Mouse (Mus musculus) intestine, embryonic 14.5 days (tissue): Measurements from ENCODE around the gene Fezf1. TPM values are rescaled to one million over a fixed set of nuclear protein-coding genes. Genes with fewer than 3 reads are reported as not detected.

ENCODE experiments used
- ATAC-seq: fragments of 200-750 bp; cut with Nextera tagmentation; replicated peaks from 2 replicates; pipeline ENCODE4 v1.8.0; 2017; ENCODE audit warnings: low read depth, moderate number of reproducible peaks, moderate TSS enrichment, moderate library complexity; ENCODE audit not compliant: low FRiP score, low TSS enrichment
- DNase-seq: peaks from one replicate; pipeline ENCODE4 v3.0.0-alpha.2; 2018; ENCODE audit warnings: low spot score
- H3K27ac ChIP-seq: fragments of 300-500 bp; sonication (generic); 2 replicates; pipeline ENCODE4 v1.5.1; 2014; ENCODE audit warnings: low read depth, mild to moderate bottlenecking, control low read depth
- H3K27me3 ChIP-seq: fragments of 300-500 bp; sonication (generic); replicated peaks from 2 replicates; pipeline ENCODE4 v1.6.1; 2014; ENCODE audit warnings: low read length, control low read depth; ENCODE audit not compliant: control insufficient read depth, insufficient read depth
- H3K36me3 ChIP-seq: fragments of 300-500 bp; sonication (generic); 2 replicates; pipeline ENCODE4 v1.6.1; 2014; ENCODE audit warnings: low read length, control low read depth; ENCODE audit not compliant: control insufficient read depth, insufficient read depth
- H3K4me1 ChIP-seq: fragments of 300-500 bp; sonication (generic); replicated peaks from 2 replicates; pipeline ENCODE4 v1.6.1; 2014; ENCODE audit warnings: low read length, control low read depth, mixed read lengths; ENCODE audit not compliant: control insufficient read depth, insufficient read depth
- H3K4me2 ChIP-seq: fragments of 300-500 bp; sonication (generic); 2 replicates; pipeline ENCODE4 v1.6.1; 2014; ENCODE audit warnings: low read length
- H3K4me3 ChIP-seq: fragments of 300-500 bp; sonication (generic); 2 replicates; pipeline ENCODE4 v1.5.1; 2014; ENCODE audit warnings: low read depth, low read length, control low read depth, mixed read lengths
- H3K9ac ChIP-seq: fragments of 300-500 bp; sonication (generic); 2 replicates; pipeline ENCODE4 v1.6.1; 2014; ENCODE audit warnings: mild to moderate bottlenecking, low read length
- H3K9me3 ChIP-seq: fragments of 300-500 bp; sonication (generic); 2 replicates; pipeline ENCODE4 v1.6.1; 2016; ENCODE audit warnings: low read length, control low read depth; ENCODE audit not compliant: control insufficient read depth
- WGBS: fragments of 180-500 bp; shearing (Covaris S2); extraction: QIAGEN DNeasy Blood & Tissue Kit; methylation state at CpG from one replicate; pipeline ENCODE4 v1.1.7; 2014; 5-methylcytosine and 5-hydroxymethylcytosine counted together
- polyA plus RNA-seq: library from polyadenylated mRNA; unstranded; fragments of >200 nt; fragmentation: Nextera tagmentation; extraction: Ambion mirVana; gene quantifications from 2 replicates; pipeline ENCODE4 v1.2.1, GENCODE M21; 2014

The Fezf1 gene
- polyA plus RNA-seq, 1 experiment from 2014 or later, result not detected

DNA sequence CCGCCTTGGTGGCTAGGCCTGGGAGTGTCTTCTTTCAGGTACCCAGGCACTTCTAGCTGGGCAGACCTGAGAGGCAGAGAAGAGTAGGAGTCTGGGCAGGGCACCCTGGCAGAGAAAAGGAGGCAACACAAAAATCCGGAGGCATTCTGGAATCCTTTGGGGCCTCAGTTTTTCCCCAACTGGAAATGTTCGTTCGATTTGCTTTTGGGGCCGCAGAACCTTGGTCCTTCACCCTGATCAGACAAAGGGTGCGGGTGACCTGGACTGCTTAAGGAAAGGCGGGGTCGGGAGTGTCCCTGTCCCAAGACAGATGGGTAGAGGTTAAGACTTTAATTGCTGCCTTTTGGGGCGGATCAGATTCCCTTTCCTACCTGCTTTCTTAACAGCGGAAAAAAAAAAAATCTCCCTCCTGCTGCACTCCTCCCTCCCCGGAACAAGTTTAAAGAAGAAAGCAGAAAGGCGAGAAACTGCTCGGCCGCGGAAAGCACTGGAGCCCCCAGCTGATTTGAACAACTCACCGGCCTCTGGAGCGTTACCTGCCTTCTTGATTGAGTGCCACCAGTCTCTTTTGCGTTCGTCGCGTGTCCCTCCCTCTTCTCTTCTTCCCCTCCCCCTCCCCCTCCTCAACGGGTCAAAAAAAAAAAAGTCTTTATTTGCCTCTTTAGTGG, 2.3 kb upstream of the Fezf1 start:
- WGBS, result under 1% methylated on average over 22 of the region's 22 CpGs
- Histone ChIP-seq H3K4me1 (no peaks in the 10 kb centered on the region), H3K27ac (no peak overlapping the region), H3K27me3 (peaks cover 98% of the 10 kb centered on the region), H3K4me2 (no peak overlapping the region), H3K4me3 (no peak overlapping the region), H3K9ac (no peak overlapping the region), H3K9me3 (no peaks in the 10 kb centered on the region), H3K36me3 (no peaks in the 10 kb centered on the region)
- DNase-seq (peak; percentile 61), ATAC-seq (no peak)

DNA sequence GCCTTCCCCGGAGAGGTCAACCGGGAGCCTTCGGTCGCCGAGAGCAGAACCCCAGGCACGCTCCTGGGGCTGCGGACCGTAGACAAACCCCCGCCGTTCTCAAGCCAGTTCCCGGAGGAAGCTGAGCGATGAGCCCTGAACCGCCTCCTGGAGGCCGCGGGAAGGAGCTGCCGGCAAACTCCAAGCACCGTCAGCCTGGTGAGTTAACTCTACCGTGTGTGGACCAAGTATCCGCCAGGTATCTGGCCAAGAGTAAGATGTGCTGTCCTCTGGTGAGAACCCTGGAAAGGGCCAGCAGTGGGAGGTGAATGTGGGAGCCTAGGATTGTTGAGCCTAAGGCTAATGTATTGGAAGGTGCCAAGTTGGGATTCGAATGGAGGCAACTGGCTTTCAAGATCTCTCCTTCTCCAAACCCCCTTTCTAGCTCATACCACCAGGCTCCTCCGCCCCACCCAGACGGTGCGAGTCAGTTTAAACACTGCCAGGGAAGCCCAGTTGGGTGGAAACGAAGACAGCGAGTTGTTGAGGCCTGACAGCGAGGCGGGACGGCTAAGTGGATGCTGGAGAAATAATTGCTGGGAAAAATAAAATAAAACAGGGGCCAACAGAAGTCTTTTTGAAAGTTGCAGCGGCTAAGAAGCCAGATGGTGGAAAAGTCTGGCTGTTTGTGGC, 1.6 kb upstream of the Fezf1 start:
- no peak overlapping the region for H3K27ac ChIP-seq
- H3K9ac ChIP-seq, result no peak overlapping the region
- under 1% methylated on average over 29 of the region's 29 CpGs for WGBS

DNA sequence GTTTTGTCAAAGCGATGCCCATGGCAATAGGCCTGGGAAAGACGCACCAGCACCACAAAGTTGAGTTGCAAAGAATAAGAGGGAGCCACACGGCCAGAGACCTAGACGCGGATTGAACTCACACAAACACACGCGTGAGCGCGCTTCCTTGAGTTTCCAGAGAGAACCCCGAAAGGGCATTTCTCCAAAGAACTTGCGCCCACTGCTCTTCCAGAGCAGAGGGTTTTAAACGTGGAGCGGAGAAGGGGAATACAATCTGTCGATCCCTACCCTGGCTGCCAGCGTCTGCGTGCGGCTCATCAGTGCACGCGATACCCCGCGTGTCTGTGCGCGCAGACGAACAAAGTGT, 865 bp upstream of the Fezf1 start:
- peak overlapping the region; percentile 51 for H3K4me2 ChIP-seq
- H3K9me3 ChIP-seq, result no peaks in the 10 kb centered on the region
- H3K27ac ChIP-seq, result no peak overlapping the region
- peak; percentile 70 for DNase-seq
- H3K9ac ChIP-seq, result no peak overlapping the region
- H3K27me3 ChIP-seq, result peaks cover 98% of the 10 kb centered on the region
- peak overlapping the region; percentile 24; the same call in 1 of the 2 replicates for H3K4me3 ChIP-seq
- under 1% methylated on average over 24 of the region's 24 CpGs for WGBS
- no peak for ATAC-seq
- no peaks in the 10 kb centered on the region for H3K4me1 ChIP-seq
- H3K36me3 ChIP-seq, result no peaks in the 10 kb centered on the region

More for the DNA sequence above, 1.6 kb upstream of the Fezf1 start:
- Histone ChIP-seq H3K9me3 (no peaks in the 10 kb centered on the region), H3K36me3 (no peaks in the 10 kb centered on the region), H3K4me1 (no peaks in the 10 kb centered on the region), H3K4me2 (peak overlapping the region; percentile 51), H3K4me3 (peak overlapping the region; percentile 24; the same call in 1 of the 2 replicates), H3K27me3 (peaks cover 98% of the 10 kb centered on the region)
- 0 out of 2 replicates have a peak, but pooled peaks have one; percentile 33 for ATAC-seq
- peak; percentile 82 for DNase-seq

DNA sequence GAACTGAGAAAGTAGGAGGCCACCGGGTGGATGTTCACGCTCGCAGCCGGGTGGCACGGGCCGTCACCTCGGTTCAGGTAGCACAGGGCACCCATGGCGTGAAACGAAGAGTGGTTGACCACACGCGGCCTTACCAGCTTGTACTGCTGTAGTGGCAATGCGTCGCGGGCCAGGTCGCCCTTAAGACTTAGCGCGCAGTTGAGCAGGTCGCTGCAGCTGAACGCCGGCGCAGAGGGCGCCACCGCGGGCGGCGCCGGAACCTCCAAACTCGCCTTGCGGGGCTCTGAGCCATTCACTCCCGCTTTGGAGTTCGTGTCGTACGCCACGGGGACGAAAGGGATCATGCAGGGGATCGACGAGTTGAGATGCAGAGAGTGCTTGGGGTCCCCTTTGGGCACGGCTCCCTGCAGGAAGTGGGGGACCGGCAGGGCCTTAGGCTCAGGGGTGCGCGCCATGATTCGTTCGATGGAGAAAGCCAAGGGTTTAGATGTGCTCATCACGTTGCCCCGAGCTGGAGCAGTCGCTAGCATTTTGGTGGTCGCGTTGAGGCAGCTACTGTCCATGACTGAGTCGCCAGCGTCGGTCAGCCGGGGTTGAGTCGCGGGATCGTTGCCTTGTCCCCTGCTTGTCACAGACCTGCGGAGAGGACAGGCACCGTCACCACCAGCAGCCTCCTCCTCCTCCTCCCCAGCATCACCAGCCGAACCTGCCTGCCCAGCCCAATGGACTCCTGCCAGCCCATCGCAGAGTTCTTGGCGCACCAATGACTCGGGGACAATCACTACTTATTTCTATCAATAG, 450 bp downstream of the Fezf1 start:
- WGBS, result under 1% methylated on average over 59 of the region's 61 CpGs
- Histone ChIP-seq H3K4me1 (no peaks in the 10 kb centered on the region), H3K4me2 (peak overlapping the region; percentile 14; the same call in 1 of the 2 replicates), H3K9ac (no peak overlapping the region), H3K27ac (no peak overlapping the region), H3K27me3 (peaks cover 98% of the 10 kb centered on the region), H3K36me3 (no peaks in the 10 kb centered on the region), H3K9me3 (no peaks in the 10 kb centered on the region), H3K4me3 (peak overlapping the region; percentile 11; the same call in 1 of the 2 replicates)
- ATAC-seq, result 0 out of 2 replicates have a peak, but pooled peaks have one; percentile 20
- DNase-seq, result peak; percentile 79

DNA sequence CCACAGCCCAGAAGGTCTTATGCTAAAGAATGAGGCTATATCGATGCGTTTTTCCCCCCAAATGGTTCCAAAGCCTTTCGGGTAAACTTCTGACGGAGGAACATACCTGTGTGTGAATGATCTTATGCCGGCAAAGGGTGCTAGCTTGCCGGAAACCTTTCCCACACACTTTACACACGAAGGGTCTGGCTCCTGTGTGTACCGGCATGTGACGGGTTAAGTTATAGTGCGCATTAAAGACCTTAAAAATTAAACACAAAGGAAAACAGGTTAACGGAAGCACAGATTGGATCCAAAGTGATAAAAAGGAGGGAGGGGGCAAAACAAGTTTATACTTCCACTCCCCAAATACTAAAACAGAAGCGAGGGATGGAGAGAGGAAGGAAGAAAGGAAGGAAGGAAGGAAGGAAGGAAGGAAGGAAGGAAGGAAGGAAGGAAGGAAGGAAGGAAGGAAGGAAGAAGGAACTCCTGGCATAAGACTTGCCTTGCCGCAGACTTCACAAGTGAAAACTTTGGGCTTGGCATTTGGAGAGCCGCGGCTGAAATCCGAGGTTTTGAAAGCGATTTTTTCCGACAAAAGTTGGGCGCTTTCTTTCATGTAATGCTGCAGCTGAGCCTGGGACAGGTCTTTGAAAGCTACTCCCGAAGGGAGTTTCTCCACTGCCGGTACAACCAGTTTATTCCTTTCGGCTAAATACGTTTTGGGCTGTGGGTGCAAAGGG, 1.2 kb downstream of the Fezf1 start:
- Histone ChIP-seq H3K9ac (no peak overlapping the region), H3K4me2 (no peak overlapping the region), H3K36me3 (no peaks in the 10 kb centered on the region), H3K4me3 (no peak overlapping the region; the same call in 1 of the 2 replicates), H3K9me3 (no peaks in the 10 kb centered on the region), H3K27me3 (peaks cover 97% of the 10 kb centered on the region), H3K27ac (no peak overlapping the region), H3K4me1 (no peaks in the 10 kb centered on the region)
- no peak for ATAC-seq
- WGBS, result 1% methylated on average over 23 of the region's 23 CpGs
- no peak for DNase-seq

DNA sequence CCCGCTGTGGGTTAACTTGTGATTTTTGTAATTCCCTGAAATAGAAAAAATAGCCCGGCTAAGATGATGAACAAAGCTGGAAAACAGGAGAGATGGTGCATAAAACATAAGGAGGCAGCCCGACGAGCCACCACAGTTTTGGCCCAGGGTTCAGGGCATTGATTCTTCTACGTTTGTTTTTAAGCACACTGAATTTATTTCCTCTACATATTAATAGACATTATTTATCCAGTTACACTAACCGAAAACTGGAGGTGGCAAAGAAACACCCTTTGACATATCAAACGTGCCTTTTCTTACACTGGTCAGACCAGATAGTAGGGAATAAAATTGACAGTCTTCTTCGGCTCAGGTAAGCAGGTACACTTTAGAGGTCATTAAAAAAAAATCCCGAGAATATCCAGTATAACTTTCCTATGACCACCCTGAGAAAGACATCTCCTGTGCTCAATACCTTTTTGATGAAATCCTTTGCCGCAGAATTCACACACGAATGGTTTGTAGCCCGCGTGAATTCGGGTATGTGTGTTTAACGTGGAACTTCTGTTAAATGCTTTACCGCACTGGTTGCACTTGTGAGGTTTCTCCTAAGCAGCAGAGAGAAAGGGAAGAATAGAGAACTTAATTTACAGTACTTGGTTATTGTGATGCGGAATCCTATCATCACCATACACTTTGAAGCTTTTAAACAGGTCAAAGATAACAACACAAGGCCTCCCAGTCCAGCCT, 1.9 kb downstream of the Fezf1 start:
- DNase-seq (no peak), ATAC-seq (no peak)
- no peak overlapping the region for H3K4me2 ChIP-seq
- no peaks in the 10 kb centered on the region for H3K4me1 ChIP-seq
- peaks cover 97% of the 10 kb centered on the region for H3K27me3 ChIP-seq
- 3% methylated on average over 17 of the region's 17 CpGs for WGBS
- no peaks in the 10 kb centered on the region for H3K36me3 ChIP-seq
- H3K27ac ChIP-seq, result no peak overlapping the region
- H3K9ac ChIP-seq, result no peak overlapping the region
- H3K9me3 ChIP-seq, result no peaks in the 10 kb centered on the region
- H3K4me3 ChIP-seq, result no peak overlapping the region

DNA sequence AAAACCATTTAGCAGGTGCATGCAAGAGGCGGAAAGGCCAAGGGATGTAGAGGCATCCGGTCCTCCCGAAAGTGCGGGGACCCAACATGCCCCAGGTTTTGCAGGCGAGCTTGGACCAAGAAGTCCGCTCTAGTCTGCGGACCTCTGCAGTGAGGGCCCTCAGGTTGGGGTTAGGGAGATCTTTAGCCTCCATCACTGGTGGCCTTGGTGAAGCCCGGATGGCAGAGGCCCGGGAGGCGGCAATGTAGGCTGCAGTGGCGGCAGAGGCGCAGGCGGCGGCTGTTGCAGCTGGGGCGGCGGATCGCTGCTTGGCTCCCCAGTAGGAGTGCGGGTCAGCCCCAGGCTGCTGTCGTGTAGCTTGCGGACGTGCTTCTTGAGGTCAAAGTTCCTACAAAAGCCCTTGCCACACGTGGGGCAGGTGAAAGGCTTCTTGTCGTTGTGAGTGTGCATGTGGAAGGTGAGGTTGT, 2.6 kb downstream of the Fezf1 start:
- DNase-seq (peak; percentile 65), ATAC-seq (no peak)
- WGBS, result 3% methylated on average over 23 of the region's 23 CpGs

More for the DNA sequence above, 2.6 kb downstream of the Fezf1 start:
- no peaks in the 10 kb centered on the region for H3K4me1 ChIP-seq
- no peak overlapping the region for H3K9ac ChIP-seq
- H3K27ac ChIP-seq, result no peak overlapping the region
- H3K9me3 ChIP-seq, result no peaks in the 10 kb centered on the region
- no peak overlapping the region for H3K4me3 ChIP-seq
- no peak overlapping the region for H3K4me2 ChIP-seq
- peaks cover 93% of the 10 kb centered on the region for H3K27me3 ChIP-seq
- no peaks in the 10 kb centered on the region for H3K36me3 ChIP-seq
